Mouse (Mus musculus) midbrain, embryonic 11.5 days (tissue): ENCODE results near the gene Adam10. TPM values are rescaled to one million over a fixed set of nuclear protein-coding genes. Genes with fewer than 3 reads are reported as not detected.

Experiments
- ATAC-seq: fragments of 200-750 bp; cut with Nextera tagmentation; 2 replicates; pipeline ENCODE4 v1.8.0; 2017; ENCODE audit warnings: moderate TSS enrichment, moderate library complexity; ENCODE audit not compliant: low FRiP score
- DNase-seq: peaks from one replicate; pipeline ENCODE4 v3.0.0; 2015; ENCODE audit warnings: low spot score; ENCODE audit errors: missing footprints
- H3K27ac ChIP-seq: fragments of 300-500 bp; sonication (generic); 2 replicates; pipeline ENCODE4 v1.5.1; 2014; ENCODE audit warnings: low read depth, low read length
- H3K27me3 ChIP-seq: fragments of 300-500 bp; sonication (generic); 2 replicates; pipeline ENCODE4 v1.6.1; 2014; ENCODE audit warnings: mild to moderate bottlenecking, low read length, moderate library complexity, mixed read lengths; ENCODE audit not compliant: control insufficient read depth, insufficient read depth
- H3K36me3 ChIP-seq: fragments of 300-500 bp; sonication (generic); 2 replicates; pipeline ENCODE4 v1.6.1; 2014; ENCODE audit warnings: mild to moderate bottlenecking, low read length, moderate library complexity, mixed read lengths; ENCODE audit not compliant: control insufficient read depth, insufficient read depth
- H3K4me1 ChIP-seq: fragments of 300-500 bp; sonication (generic); 2 replicates; pipeline ENCODE4 v1.6.1; 2014; ENCODE audit warnings: low read length; ENCODE audit not compliant: control insufficient read depth, insufficient read depth
- H3K4me2 ChIP-seq: fragments of 300-500 bp; sonication (generic); 2 replicates; pipeline ENCODE4 v1.6.1; 2014; ENCODE audit warnings: mild to moderate bottlenecking, moderate library complexity
- H3K4me3 ChIP-seq: fragments of 300-500 bp; sonication (generic); 2 replicates; pipeline ENCODE4 v1.5.1; 2014; ENCODE audit warnings: low read depth, low read length
- H3K9ac ChIP-seq: fragments of 300-500 bp; sonication (generic); 2 replicates; pipeline ENCODE4 v1.6.1; 2014; ENCODE audit warnings: low read length
- H3K9me3 ChIP-seq: fragments of 300-500 bp; sonication (generic); 2 replicates; pipeline ENCODE4 v1.6.1; 2016; ENCODE audit warnings: low read length; ENCODE audit not compliant: control insufficient read depth
- WGBS: fragments of 180-500 bp; shearing (Covaris S2); extraction: QIAGEN DNeasy Blood & Tissue Kit; methylation state at CpG from one replicate; pipeline ENCODE4 v1.1.7; 2014; 5-methylcytosine and 5-hydroxymethylcytosine counted together
- polyA plus RNA-seq: library from polyadenylated mRNA; unstranded; fragments of >200 nt; fragmentation: Nextera tagmentation; extraction: Ambion mirVana; gene quantifications from 2 replicates; pipeline ENCODE4 v1.2.1, GENCODE M21; 2014

The Adam10 gene
- polyA plus RNA-seq, 1 experiment from 2014 or later, result 64.0 TPM

DNA sequence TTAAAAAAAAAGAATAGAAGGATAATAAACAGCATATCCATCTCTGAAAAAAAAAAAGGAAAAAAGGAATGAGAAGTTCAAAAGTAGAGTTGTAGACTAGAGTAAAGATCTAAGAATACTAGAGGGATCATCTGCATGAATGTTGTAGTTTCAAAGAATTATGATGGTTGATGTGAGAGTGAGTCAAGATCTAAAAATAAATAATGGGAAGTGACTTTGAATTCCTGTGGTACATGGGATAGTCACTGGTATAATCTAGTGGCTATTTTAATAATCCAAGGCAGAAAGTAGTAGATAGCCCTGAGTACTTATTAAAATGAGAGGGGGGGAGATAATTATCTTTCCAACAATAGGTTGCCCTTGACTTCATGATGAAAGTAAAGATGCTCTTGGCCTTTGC lies 52.3 kb downstream of the Adam10 start:
- Histone ChIP-seq H3K9ac (no peak overlapping the region), H3K27ac (no peak overlapping the region), H3K36me3 (no peaks in the 10 kb centered on the region), H3K27me3 (no peaks in the 10 kb centered on the region), H3K4me2 (no peak overlapping the region), H3K4me3 (no peak overlapping the region), H3K9me3 (no peaks in the 10 kb centered on the region), H3K4me1 (peaks cover 4% of the 10 kb centered on the region)
- ATAC-seq, result no peak
- DNase-seq, result no peak

- Histone ChIP-seq H3K4me1 (peaks cover 4% of the 10 kb centered on the region), H3K9me3 (no peaks in the 10 kb centered on the region), H3K27ac (no peak overlapping the region), H3K4me3 (no peak overlapping the region), H3K27me3 (no peaks in the 10 kb centered on the region), H3K36me3 (no peaks in the 10 kb centered on the region), H3K4me2 (no peak overlapping the region), H3K9ac (no peak overlapping the region)
- DNase-seq (no peak), ATAC-seq (no peak)
- whole genome bisulfite sequencing, result 92% methylated on average over 2 of the region's 2 CpGs
Measured at GRCm38 (mm10) chr9:70733208-70733607, 54.4 kb downstream of the Adam10 start.

DNA sequence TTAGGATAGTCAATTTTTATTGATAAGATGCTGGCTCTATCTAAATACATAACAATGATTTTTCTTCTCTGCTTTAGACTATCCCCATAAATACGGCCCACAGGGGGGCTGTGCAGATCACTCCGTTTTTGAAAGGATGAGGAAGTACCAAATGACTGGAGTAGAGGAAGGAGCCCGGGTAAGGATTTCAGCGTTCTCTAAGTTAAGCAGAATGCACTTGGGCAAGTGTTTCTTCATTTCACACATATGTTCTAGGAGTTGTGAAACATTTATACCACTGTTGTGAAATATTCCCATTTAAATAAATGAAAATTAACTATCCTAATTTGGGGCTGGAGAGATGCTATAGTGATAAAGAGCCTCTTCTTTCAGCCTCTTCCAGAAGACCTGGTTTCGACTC lies 61.2 kb downstream of the Adam10 start:
- Histone ChIP-seq H3K9ac (no peak overlapping the region), H3K4me3 (no peak overlapping the region), H3K9me3 (no peaks in the 10 kb centered on the region), H3K27ac (no peak overlapping the region), H3K4me2 (no peak overlapping the region), H3K4me1 (no peaks in the 10 kb centered on the region), H3K27me3 (no peaks in the 10 kb centered on the region), H3K36me3 (no peaks in the 10 kb centered on the region)
- DNase-seq (no peak), ATAC-seq (no peak)
- 90% methylated on average over 5 of the region's 5 CpGs for WGBS

- WGBS, result 86% methylated on average over 3 of the region's 3 CpGs
- H3K36me3 ChIP-seq, result peaks cover 2% of the 10 kb centered on the region
- no peak for ATAC-seq
- H3K27me3 ChIP-seq, result no peaks in the 10 kb centered on the region
- no peak overlapping the region for H3K4me3 ChIP-seq
- H3K9ac ChIP-seq, result no peak overlapping the region
- no peak for DNase-seq
- H3K9me3 ChIP-seq, result no peaks in the 10 kb centered on the region
- H3K4me2 ChIP-seq, result no peak overlapping the region
- no peak overlapping the region for H3K27ac ChIP-seq
- no peaks in the 10 kb centered on the region for H3K4me1 ChIP-seq
Measured at GRCm38 (mm10) chr9:70751504-70752222, 72.9 kb downstream of the Adam10 start.

- Histone ChIP-seq H3K27ac (no peak overlapping the region), H3K9ac (no peak overlapping the region), H3K27me3 (no peaks in the 10 kb centered on the region), H3K36me3 (no peaks in the 10 kb centered on the region; the same call in 1 of the 2 replicates), H3K9me3 (no peaks in the 10 kb centered on the region), H3K4me3 (no peak overlapping the region), H3K4me1 (no peaks in the 10 kb centered on the region), H3K4me2 (no peak overlapping the region)
- WGBS, result 96% methylated on average over 5 of the region's 5 CpGs
- ATAC-seq (no peak), DNase-seq (no peak)
Measured at GRCm38 (mm10) chr9:70760974-70761373, 82.2 kb downstream of the Adam10 start.

DNA sequence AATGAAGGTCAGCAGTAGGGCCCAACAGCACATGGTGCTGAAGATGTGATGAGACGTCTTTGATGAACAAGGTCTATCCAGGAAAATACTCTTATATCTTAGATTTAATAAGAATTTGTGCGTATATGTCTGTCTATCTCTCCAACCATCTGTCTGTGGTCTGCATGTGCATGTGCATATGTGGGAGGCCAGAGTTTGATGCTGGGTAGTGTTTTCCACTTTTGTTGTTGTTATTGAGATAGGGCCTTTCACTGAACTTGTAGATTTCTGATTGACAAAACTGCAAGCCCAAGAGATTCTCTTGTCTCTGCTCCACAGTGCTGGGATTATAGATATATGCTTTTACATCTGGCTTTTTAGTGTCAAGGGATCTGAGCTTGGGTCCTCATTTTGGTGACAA lies 96.7 kb downstream of the Adam10 start:
- Histone ChIP-seq H3K36me3 (no peaks in the 10 kb centered on the region), H3K9me3 (no peaks in the 10 kb centered on the region), H3K9ac (no peak overlapping the region), H3K27me3 (no peaks in the 10 kb centered on the region), H3K4me2 (no peak overlapping the region), H3K4me3 (no peak overlapping the region), H3K27ac (no peak overlapping the region), H3K4me1 (peaks cover 4% of the 10 kb centered on the region; the same call in 1 of the 2 replicates)
- WGBS, result 97% methylated on average over 2 of the region's 2 CpGs
- no peak for DNase-seq
- no peak for ATAC-seq

DNA sequence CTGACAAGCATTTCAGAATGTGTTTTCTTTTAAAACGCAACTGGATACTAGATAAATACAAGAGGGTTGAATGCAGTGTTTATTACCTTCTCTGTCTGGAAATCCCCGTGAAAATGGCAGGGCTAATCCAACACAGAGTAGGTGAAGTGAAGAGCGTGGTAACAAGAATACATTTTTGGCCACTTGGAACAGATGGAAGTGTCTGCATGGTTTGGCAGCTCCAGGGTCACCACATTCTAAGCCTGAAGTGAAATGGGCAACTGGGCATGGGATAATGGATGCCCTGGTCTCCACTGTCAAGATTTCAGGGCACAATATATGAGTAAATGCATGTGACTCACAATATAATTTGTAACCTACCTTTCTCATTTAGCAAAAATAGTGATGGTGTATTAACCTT lies 103.4 kb downstream of the Adam10 start:
- no peak overlapping the region for H3K4me2 ChIP-seq
- WGBS, result 84% methylated on average over 3 of the region's 3 CpGs

DNA sequence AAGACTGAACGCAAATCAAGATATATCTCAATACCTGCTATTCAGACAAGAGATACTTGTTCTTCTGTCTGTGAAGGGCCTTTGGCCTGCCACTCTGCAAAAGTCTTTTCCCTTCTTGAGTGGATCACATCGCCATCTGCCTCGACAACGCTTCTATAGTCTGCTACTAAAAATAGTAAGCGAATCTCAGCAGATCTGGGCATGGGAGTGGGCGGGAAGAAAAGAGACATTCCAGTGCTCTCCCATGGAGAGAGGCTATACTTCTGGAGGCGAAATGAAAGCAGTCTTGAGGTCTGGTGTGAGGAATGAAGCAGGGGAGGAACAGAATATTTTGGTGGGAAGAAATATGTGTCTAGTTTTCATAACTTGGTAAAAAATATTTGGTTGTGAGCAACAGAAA lies 109.9 kb downstream of the Adam10 start:
- H3K4me1 ChIP-seq, result no peaks in the 10 kb centered on the region
- no peak for DNase-seq
- no peaks in the 10 kb centered on the region for H3K9me3 ChIP-seq
- no peak overlapping the region for H3K4me3 ChIP-seq
- no peak overlapping the region for H3K9ac ChIP-seq
- no peak overlapping the region for H3K4me2 ChIP-seq
- H3K27ac ChIP-seq, result no peak overlapping the region
- no peaks in the 10 kb centered on the region for H3K27me3 ChIP-seq
- no peaks in the 10 kb centered on the region for H3K36me3 ChIP-seq
- 80% methylated on average over 7 of the region's 7 CpGs for WGBS
- ATAC-seq, result no peak

More for the DNA sequence above, 103.4 kb downstream of the Adam10 start:
- no peak for ATAC-seq
- Histone ChIP-seq H3K27ac (no peak overlapping the region), H3K4me3 (no peak overlapping the region), H3K9ac (no peak overlapping the region), H3K27me3 (no peaks in the 10 kb centered on the region), H3K9me3 (no peaks in the 10 kb centered on the region), H3K4me1 (peaks cover 3% of the 10 kb centered on the region; the same call in 1 of the 2 replicates), H3K36me3 (no peaks in the 10 kb centered on the region)
- peak; percentile 41 for DNase-seq

GRCm38 (mm10) chr9:70790621-70791020 lies 111.8 kb downstream of the Adam10 start:
- DNase-seq, result no peak
- no peak overlapping the region for H3K4me2 ChIP-seq
- 82% methylated on average over 4 of the region's 4 CpGs for WGBS
- no peaks in the 10 kb centered on the region for H3K4me1 ChIP-seq
- H3K36me3 ChIP-seq, result no peaks in the 10 kb centered on the region
- H3K4me3 ChIP-seq, result no peak overlapping the region
- H3K9me3 ChIP-seq, result no peaks in the 10 kb centered on the region
- no peak overlapping the region for H3K27ac ChIP-seq
- H3K9ac ChIP-seq, result no peak overlapping the region
- H3K27me3 ChIP-seq, result no peaks in the 10 kb centered on the region
- ATAC-seq, result no peak
